Mouse (Mus musculus) embryonic facial prominence, embryonic 11.5 days (tissue): Measurements from ENCODE around the gene Ccdc183. TPM values are rescaled to one million over a fixed set of nuclear protein-coding genes. Genes with fewer than 3 reads are reported as not detected.

Source experiments
- ATAC-seq: fragments of 200-750 bp; cut with Nextera tagmentation; replicated peaks from 2 replicates; pipeline ENCODE4 v1.8.0; 2017; ENCODE audit warnings: low read depth; ENCODE audit not compliant: insufficient number of reproducible peaks, low FRiP score, low TSS enrichment
- DNase-seq: peaks from one replicate; pipeline ENCODE4 v3.0.0-alpha.2; 2015; ENCODE audit warnings: low spot score
- H3K27ac ChIP-seq: fragments of 300-500 bp; sonication (generic); replicated peaks from 2 replicates; pipeline ENCODE4 v1.5.1; 2014; ENCODE audit warnings: mild to moderate bottlenecking, low read depth, low read length, control low read depth
- H3K27me3 ChIP-seq: fragments of 300-500 bp; sonication (generic); 2 replicates; pipeline ENCODE4 v1.6.1; 2014; ENCODE audit warnings: mild to moderate bottlenecking, low read length, moderate library complexity, mixed read lengths; ENCODE audit not compliant: control insufficient read depth, insufficient read depth
- H3K36me3 ChIP-seq: fragments of 300-500 bp; sonication (generic); replicated peaks from 2 replicates; pipeline ENCODE4 v1.6.1; 2014; ENCODE audit warnings: low read depth, mild to moderate bottlenecking, low read length, moderate library complexity, mixed read lengths; ENCODE audit not compliant: control insufficient read depth, insufficient read depth
- H3K4me1 ChIP-seq: fragments of 300-500 bp; sonication (generic); 2 replicates; pipeline ENCODE4 v1.6.1; 2014; ENCODE audit warnings: low read length, mixed read lengths; ENCODE audit not compliant: control insufficient read depth, insufficient read depth
- H3K4me2 ChIP-seq: fragments of 300-500 bp; sonication (generic); 2 replicates; pipeline ENCODE4 v1.6.1; 2014; ENCODE audit warnings: low read depth, mild to moderate bottlenecking, control low read depth, low read length, moderate library complexity
- H3K4me3 ChIP-seq: fragments of 300-500 bp; sonication (generic); 2 replicates; pipeline ENCODE4 v1.5.1; 2014; ENCODE audit warnings: low read depth, low read length, control low read depth
- H3K9ac ChIP-seq: fragments of 300-500 bp; sonication (generic); replicated peaks from 2 replicates; pipeline ENCODE4 v1.6.1; 2014; ENCODE audit warnings: mild to moderate bottlenecking, control low read depth, low read length
- H3K9me3 ChIP-seq: fragments of 300-500 bp; sonication (generic); replicated peaks from 2 replicates; pipeline ENCODE4 v1.6.1; 2016; ENCODE audit warnings: mild to moderate bottlenecking, low read length, inconsistent platforms, mixed read lengths; ENCODE audit not compliant: control insufficient read depth
- WGBS: fragments of 180-500 bp; shearing (Covaris S2); extraction: QIAGEN DNeasy Blood & Tissue Kit; methylation state at CpG from one replicate; pipeline ENCODE4 v1.1.7; 2014; 5-methylcytosine and 5-hydroxymethylcytosine counted together
- polyA plus RNA-seq: library from polyadenylated mRNA; unstranded; fragments of >200 nt; fragmentation: Nextera tagmentation; extraction: Ambion mirVana; gene quantifications from 2 replicates; pipeline ENCODE4 v1.2.1, GENCODE M21; 2014

Gene Ccdc183
- polyA plus RNA-seq, 1 experiment from 2014 or later, result 0.18 TPM

DNA sequence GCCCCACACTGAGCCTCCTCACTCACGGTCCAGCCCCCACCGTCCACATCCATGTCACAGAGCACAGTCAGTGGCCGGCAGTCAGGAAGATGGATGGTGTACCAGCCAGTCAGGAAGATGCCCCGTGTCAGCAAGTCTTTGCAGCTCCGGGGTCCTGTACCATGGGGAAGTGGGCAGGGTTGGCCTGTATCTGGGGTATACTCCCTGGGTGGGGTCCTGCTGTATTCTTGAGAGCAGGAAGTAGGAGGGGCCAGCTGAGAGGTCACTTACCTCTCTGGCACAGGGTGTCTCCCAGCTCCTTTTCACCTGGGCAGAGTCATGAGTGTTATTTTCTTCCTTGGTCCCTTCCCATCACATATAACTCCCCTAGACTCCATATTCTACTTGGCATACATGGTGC lies 8.5 kb upstream of the Ccdc183 start:
- 66% methylated on average over 5 of the region's 5 CpGs for WGBS
- Histone ChIP-seq H3K4me3 (no peak overlapping the region), H3K27me3 (no peaks in the 10 kb centered on the region), H3K27ac (no peak overlapping the region), H3K4me1 (no peaks in the 10 kb centered on the region), H3K9me3 (no peaks in the 10 kb centered on the region), H3K9ac (no peak overlapping the region), H3K36me3 (no peaks in the 10 kb centered on the region), H3K4me2 (no peak overlapping the region)
- no peak for DNase-seq
- no peak for ATAC-seq

- peak; percentile 85 for DNase-seq
- no peaks in the 10 kb centered on the region for H3K36me3 ChIP-seq
- H3K9me3 ChIP-seq, result no peaks in the 10 kb centered on the region
- H3K27ac ChIP-seq, result no peak within 1 kb of the TSS
- H3K4me3 ChIP-seq, result peak within 1 kb of the TSS; percentile 36
- ATAC-seq, result peak; percentile 88
- peak within 1 kb of the TSS; percentile 71 for H3K4me2 ChIP-seq
- 6% methylated on average over 34 of the region's 34 CpGs for whole genome bisulfite sequencing
- peak within 1 kb of the TSS; percentile 71 for H3K9ac ChIP-seq
- peaks cover 13% of the 10 kb centered on the region for H3K27me3 ChIP-seq
- H3K4me1 ChIP-seq, result no peaks in the 10 kb centered on the region
These were observed 4.0 kb upstream of the Ccdc183 start, which contains the start of gene Tmem141 for GRCm38 (mm10) chr2:25621229-25622200. Gene Tmem141, minus strand, starts transcription at chr2:25622005.

- Histone ChIP-seq H3K4me2 (no peak overlapping the region), H3K36me3 (no peaks in the 10 kb centered on the region), H3K9me3 (no peaks in the 10 kb centered on the region), H3K9ac (no peak overlapping the region), H3K27me3 (peaks cover 20% of the 10 kb centered on the region), H3K27ac (no peak overlapping the region), H3K4me1 (no peaks in the 10 kb centered on the region), H3K4me3 (no peak overlapping the region)
- WGBS, result 79% methylated on average over 4 of the region's 4 CpGs
- no peak for DNase-seq
- ATAC-seq, result no peak
These were observed 3.4 kb upstream of the Ccdc183 start for GRCm38 (mm10) chr2:25620852-25621228.

GRCm38 (mm10) chr2:25620386-25620785 lies 2.9 kb upstream of the Ccdc183 start:
- no peaks in the 10 kb centered on the region for H3K4me1 ChIP-seq
- DNase-seq (no peak), ATAC-seq (no peak)
- no peaks in the 10 kb centered on the region for H3K9me3 ChIP-seq
- no peak overlapping the region for H3K4me2 ChIP-seq
- 78% methylated on average over 6 of the region's 6 CpGs for WGBS
- no peaks in the 10 kb centered on the region for H3K36me3 ChIP-seq
- H3K9ac ChIP-seq, result no peak overlapping the region
- peaks cover 24% of the 10 kb centered on the region for H3K27me3 ChIP-seq
- H3K4me3 ChIP-seq, result no peak overlapping the region
- H3K27ac ChIP-seq, result no peak overlapping the region

GRCm38 (mm10) chr2:25616398-25616797 lies 1.1 kb downstream of the Ccdc183 start:
- DNase-seq (no peak), ATAC-seq (no peak)
- H3K36me3 ChIP-seq, result no peaks in the 10 kb centered on the region
- no peak overlapping the region for H3K27ac ChIP-seq
- H3K4me2 ChIP-seq, result no peak overlapping the region
- H3K9me3 ChIP-seq, result no peaks in the 10 kb centered on the region
- H3K27me3 ChIP-seq, result peaks cover 26% of the 10 kb centered on the region
- no peak overlapping the region for H3K9ac ChIP-seq
- 18% methylated on average over 22 of the region's 22 CpGs for WGBS
- no peak overlapping the region for H3K4me3 ChIP-seq
- no peaks in the 10 kb centered on the region for H3K4me1 ChIP-seq

DNA sequence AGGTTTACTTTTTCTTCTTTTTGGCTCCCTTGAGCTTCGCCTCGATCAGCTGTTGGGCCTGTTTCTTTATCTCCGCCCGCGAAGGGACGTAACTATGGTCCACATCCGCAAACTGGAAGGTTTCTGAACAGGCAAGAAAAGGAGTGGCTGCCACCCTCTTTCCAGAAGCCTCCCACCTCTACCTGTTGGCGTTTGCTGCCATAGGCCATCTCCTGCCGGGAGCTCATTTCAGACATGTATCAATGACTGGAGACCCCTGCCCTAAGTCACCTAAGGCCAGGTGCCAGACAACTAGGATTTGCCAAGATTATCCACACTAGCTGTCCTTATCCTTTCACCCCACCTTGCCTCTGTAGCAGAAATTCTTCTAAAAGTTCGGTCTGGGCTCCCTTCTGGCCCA lies 8.8 kb downstream of the Ccdc183 start:
- WGBS, result 71% methylated on average over 10 of the region's 10 CpGs
- Histone ChIP-seq H3K27me3 (no peaks in the 10 kb centered on the region), H3K4me2 (peak overlapping the region; percentile 30), H3K4me1 (peaks cover 2% of the 10 kb centered on the region; the same call in 1 of the 2 replicates), H3K9ac (peak overlapping the region; percentile 46), H3K4me3 (peak overlapping the region; percentile 15; the same call in 1 of the 2 replicates), H3K36me3 (no peaks in the 10 kb centered on the region), H3K27ac (no peak overlapping the region), H3K9me3 (no peaks in the 10 kb centered on the region)
- ATAC-seq, result peak; percentile 9; the same call in 1 of the 2 replicates
- DNase-seq, result no peak

DNA sequence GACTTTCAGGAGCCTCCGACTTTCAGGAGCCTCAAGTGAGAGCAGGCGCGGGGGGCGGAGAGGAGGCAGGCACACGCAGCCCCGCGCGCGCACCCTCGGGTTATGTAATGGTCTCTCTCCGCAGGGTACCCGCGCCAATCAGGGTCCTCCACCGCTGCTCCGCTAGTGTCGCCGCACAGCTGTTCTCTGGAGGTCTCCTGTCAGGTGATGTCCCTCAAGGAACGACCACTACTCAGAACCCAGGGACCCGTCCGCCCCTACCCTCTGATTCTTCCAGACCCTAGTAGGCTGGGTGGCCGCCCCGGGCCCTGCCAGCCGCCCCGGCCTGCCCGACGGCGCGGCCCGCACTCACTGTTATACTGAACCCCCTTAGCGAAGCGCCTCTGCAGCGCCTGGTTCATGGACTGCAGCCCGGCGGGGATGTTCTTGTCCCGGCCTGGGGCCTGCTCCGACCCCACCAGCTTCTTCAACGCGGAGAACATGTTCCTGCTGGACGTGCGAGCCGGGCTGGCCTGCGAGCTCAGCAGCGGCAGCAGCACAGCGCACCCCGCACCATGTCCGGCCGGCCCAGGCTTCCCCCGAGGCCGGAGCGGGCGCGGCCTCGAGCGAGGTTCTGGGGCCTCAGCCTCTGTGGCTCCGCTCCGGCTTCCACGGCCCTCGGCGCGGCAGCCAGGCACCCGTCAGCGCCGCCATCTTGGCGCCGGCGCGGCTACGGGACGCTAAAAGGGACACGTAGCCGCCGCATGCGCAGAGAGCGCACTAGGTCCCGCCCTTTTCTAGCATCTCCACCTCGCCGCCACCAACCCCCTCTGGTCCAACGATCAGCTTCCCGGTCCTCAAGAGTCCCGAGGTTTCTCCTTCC lies 9.5 kb downstream of the Ccdc183 start, which contains the start of gene Rabl6:
TSS of gene Rabl6 (minus strand) at position 761 of the 862 bp plus-strand sequence.
- peak; percentile 83 for ATAC-seq
- Histone ChIP-seq H3K4me3 (peak within 1 kb of the TSS; percentile 94), H3K36me3 (no peaks in the 10 kb centered on the region), H3K9ac (peak within 1 kb of the TSS; percentile 96), H3K4me1 (peaks cover 2% of the 10 kb centered on the region; the same call in 1 of the 2 replicates), H3K9me3 (no peaks in the 10 kb centered on the region), H3K4me2 (peak within 1 kb of the TSS; percentile 62), H3K27ac (peak within 1 kb of the TSS; percentile 88), H3K27me3 (no peaks in the 10 kb centered on the region)
- under 1% methylated on average over 76 of the region's 80 CpGs for WGBS
- peak; percentile 94 for DNase-seq
